Mouse (Mus musculus) heart, postnatal 0 days (tissue): ENCODE data around the gene Astl. TPM values are rescaled to one million over a fixed set of nuclear protein-coding genes. Genes with fewer than 3 reads are reported as not detected.
A peak's percentile ranks its signal among the peaks of the same experiment; 100 is the strongest.

Experiments used
- ATAC-seq: fragments of 200-750 bp; cut with Nextera tagmentation; 2 replicates; pipeline ENCODE4 v1.8.0; 2017; ENCODE audit warnings: low read depth, moderate number of reproducible peaks, moderate library complexity; ENCODE audit not compliant: insufficient read depth
- DNase-seq: peaks from one replicate; pipeline ENCODE4 v3.0.0-alpha.2; 2016; ENCODE audit warnings: low spot score
- H3K27ac ChIP-seq: fragments of 300-500 bp; sonication (generic); 2 replicates; pipeline ENCODE4 v1.5.1; 2014; ENCODE audit warnings: low read depth, mild to moderate bottlenecking
- H3K27me3 ChIP-seq: fragments of 300-500 bp; sonication (generic); 2 replicates; pipeline ENCODE4 v1.6.1; 2014; ENCODE audit warnings: low read length, mixed read lengths; ENCODE audit not compliant: control insufficient read depth, insufficient read depth
- H3K36me3 ChIP-seq: fragments of 300-500 bp; sonication (generic); replicated peaks from 2 replicates; pipeline ENCODE4 v1.6.1; 2014; ENCODE audit warnings: low read length, mixed read lengths; ENCODE audit not compliant: control insufficient read depth, insufficient read depth
- H3K4me1 ChIP-seq: fragments of 300-500 bp; sonication (generic); 2 replicates; pipeline ENCODE4 v1.6.1; 2014; ENCODE audit warnings: antibody characterized with exemption; ENCODE audit not compliant: control insufficient read depth, insufficient read depth
- H3K4me2 ChIP-seq: fragments of 300-500 bp; sonication (generic); 2 replicates; pipeline ENCODE4 v1.6.1; 2014; ENCODE audit warnings: low read depth, mild to moderate bottlenecking, low read length, moderate library complexity
- H3K4me3 ChIP-seq: fragments of 300-500 bp; sonication (generic); 2 replicates; pipeline ENCODE4 v1.5.1; 2014; ENCODE audit warnings: low read depth, low read length
- H3K9ac ChIP-seq: fragments of 300-500 bp; sonication (generic); replicated peaks from 2 replicates; pipeline ENCODE4 v1.6.1; 2014; ENCODE audit warnings: low read depth, low read length, mixed read lengths
- H3K9me3 ChIP-seq: fragments of 300-500 bp; sonication (generic); replicated peaks from 2 replicates; pipeline ENCODE4 v1.6.1; 2016; ENCODE audit warnings: low read length; ENCODE audit not compliant: control insufficient read depth
- CTCF ChIP-seq: IDR thresholded peaks from 2 replicates; pipeline ENCODE4 v1.5.1; 2016; ENCODE audit warnings: antibody characterized with exemption, control low read depth, low read depth
- EP300 ChIP-seq: IDR thresholded peaks from 2 replicates; pipeline ENCODE4 v1.6.1; 2016; ENCODE audit warnings: antibody characterized with exemption, low read depth
- WGBS: fragments of 180-500 bp; shearing (Covaris S2); extraction: QIAGEN DNeasy Blood & Tissue Kit; methylation state at CpG from one replicate; pipeline ENCODE4 v1.1.7; 2014; 5-methylcytosine and 5-hydroxymethylcytosine counted together
- polyA plus RNA-seq: library from polyadenylated mRNA; unstranded; fragments of >200 nt; fragmentation: Nextera tagmentation; extraction: Ambion mirVana; gene quantifications from 2 replicates; pipeline ENCODE4 v1.2.1, GENCODE M21; 2015
- total RNA-seq: library from RNA; depleted of rRNA; stranded (reverse); fragments of >200 nt; gene quantifications from 2 replicates; pipeline ENCODE4 v1.2.3, GENCODE M21; 2014; ENCODE audit warnings: low replicate concordance

The Astl gene
- total and polyA plus RNA-seq, 2 experiments from 2014 or later = not detected

- Histone ChIP-seq H3K9me3 (no peaks in the 10 kb centered on the region), H3K4me1 (no peaks in the 10 kb centered on the region), H3K4me2 (no peak overlapping the region), H3K9ac (no peak overlapping the region), H3K4me3 (no peak overlapping the region), H3K27ac (no peak overlapping the region), H3K36me3 (no peaks in the 10 kb centered on the region), H3K27me3 (peaks cover 9% of the 10 kb centered on the region; the same call in 1 of the 2 replicates)
- WGBS = 77% methylated on average over 4 of the region's 4 CpGs
- DNase-seq (no peak), ATAC-seq (no peak)
- TF ChIP-seq CTCF (no peak), EP300 (no peak)
Measured at GRCm38 (mm10) chr2:127353881-127354280, 15.4 kb downstream of the Astl start.

GRCm38 (mm10) chr2:127362459-127363281 is 24.2 kb downstream of the Astl start, which contains the start of gene Adra2b:
Gene Adra2b (plus strand): TSS chr2:127363208.
- H3K27ac ChIP-seq = no peak within 1 kb of the TSS
- peaks cover 75% of the 10 kb centered on the region for H3K27me3 ChIP-seq
- H3K36me3 ChIP-seq = no peaks in the 10 kb centered on the region
- TF ChIP-seq EP300 = no peak
- TF ChIP-seq CTCF = peak; percentile 87
- no peak within 1 kb of the TSS for H3K9ac ChIP-seq
- ATAC-seq (peak; percentile 78), DNase-seq (peak; percentile 61)
- no peaks in the 10 kb centered on the region for H3K4me1 ChIP-seq
- under 1% methylated on average over 41 of the region's 49 CpGs for WGBS
- peak within 1 kb of the TSS; percentile 71 for H3K4me2 ChIP-seq
- H3K4me3 ChIP-seq = peak within 1 kb of the TSS; percentile 45
- no peaks in the 10 kb centered on the region for H3K9me3 ChIP-seq

DNA sequence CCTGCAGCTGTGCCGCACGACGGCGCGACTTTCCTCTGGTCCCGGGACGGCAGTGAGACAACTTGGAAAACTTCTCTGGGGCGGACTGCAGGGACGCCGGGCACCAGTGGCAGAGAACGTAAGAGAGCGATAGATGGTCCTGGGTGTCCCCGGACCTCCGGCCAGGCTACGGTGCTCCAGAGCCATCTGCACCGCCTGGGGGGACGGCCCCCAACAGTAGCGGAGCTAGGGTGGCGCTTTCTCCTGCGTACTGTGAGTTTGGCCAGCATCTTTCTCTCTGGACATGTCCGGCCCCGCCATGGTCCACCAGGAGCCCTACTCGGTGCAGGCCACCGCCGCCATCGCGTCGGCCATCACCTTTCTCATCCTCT is 24.8 kb downstream of the Astl start:
- H3K36me3 ChIP-seq = no peaks in the 10 kb centered on the region
- peaks cover 77% of the 10 kb centered on the region for H3K27me3 ChIP-seq
- TF ChIP-seq CTCF (no peak), EP300 (no peak)
- H3K9me3 ChIP-seq = no peaks in the 10 kb centered on the region
- peak overlapping the region; percentile 71 for H3K4me2 ChIP-seq
- H3K9ac ChIP-seq = no peak overlapping the region
- DNase-seq (no peak), ATAC-seq (peak; percentile 19; the same call in 1 of the 2 replicates)
- under 1% methylated on average over 28 of the region's 28 CpGs for WGBS
- H3K27ac ChIP-seq = no peak overlapping the region
- H3K4me3 ChIP-seq = peak overlapping the region; percentile 45
- H3K4me1 ChIP-seq = no peaks in the 10 kb centered on the region

DNA sequence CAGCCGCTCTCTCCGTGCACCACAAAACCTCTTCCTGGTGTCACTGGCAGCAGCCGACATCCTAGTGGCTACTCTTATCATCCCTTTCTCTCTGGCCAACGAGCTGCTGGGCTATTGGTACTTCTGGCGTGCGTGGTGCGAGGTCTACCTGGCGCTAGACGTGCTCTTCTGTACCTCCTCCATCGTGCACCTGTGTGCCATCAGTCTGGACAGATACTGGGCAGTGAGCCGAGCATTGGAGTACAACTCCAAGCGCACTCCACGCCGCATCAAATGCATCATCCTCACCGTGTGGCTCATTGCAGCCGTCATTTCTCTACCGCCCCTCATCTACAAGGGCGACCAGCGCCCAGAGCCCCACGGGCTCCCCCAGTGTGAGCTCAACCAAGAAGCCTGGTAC is 25.3 kb downstream of the Astl start:
- H3K9ac ChIP-seq = no peak overlapping the region
- peak overlapping the region; percentile 45 for H3K4me3 ChIP-seq
- DNase-seq (no peak), ATAC-seq (no peak)
- no peaks in the 10 kb centered on the region for H3K36me3 ChIP-seq
- H3K4me1 ChIP-seq = no peaks in the 10 kb centered on the region
- WGBS = 3% methylated on average over 20 of the region's 20 CpGs
- peaks cover 77% of the 10 kb centered on the region for H3K27me3 ChIP-seq
- no peaks in the 10 kb centered on the region for H3K9me3 ChIP-seq
- no peak overlapping the region for H3K27ac ChIP-seq
- H3K4me2 ChIP-seq = peak overlapping the region; percentile 71
- no peak for TF ChIP-seq CTCF
- no peak for TF ChIP-seq EP300

DNA sequence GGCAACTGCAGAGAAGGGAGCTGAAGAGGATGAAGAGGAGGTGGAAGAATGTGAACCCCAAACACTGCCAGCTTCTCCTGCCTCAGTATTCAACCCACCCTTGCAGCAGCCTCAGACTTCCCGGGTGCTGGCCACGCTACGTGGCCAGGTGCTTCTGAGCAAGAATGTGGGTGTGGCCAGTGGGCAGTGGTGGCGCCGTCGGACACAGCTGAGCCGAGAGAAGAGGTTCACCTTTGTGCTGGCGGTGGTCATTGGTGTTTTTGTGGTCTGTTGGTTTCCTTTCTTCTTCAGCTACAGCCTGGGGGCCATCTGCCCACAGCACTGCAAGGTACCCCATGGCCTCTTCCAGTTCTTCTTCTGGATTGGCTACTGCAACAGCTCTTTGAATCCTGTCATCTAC is 26.0 kb downstream of the Astl start:
- Histone ChIP-seq H3K36me3 (no peaks in the 10 kb centered on the region), H3K4me1 (no peaks in the 10 kb centered on the region), H3K4me3 (no peak overlapping the region), H3K27ac (no peak overlapping the region), H3K4me2 (no peak overlapping the region), H3K27me3 (peaks cover 77% of the 10 kb centered on the region), H3K9me3 (no peaks in the 10 kb centered on the region), H3K9ac (no peak overlapping the region)
- ATAC-seq (no peak), DNase-seq (no peak)
- WGBS = 18% methylated on average over 8 of the region's 8 CpGs
- TF ChIP-seq EP300 (no peak), CTCF (no peak)
